Mouse (Mus musculus): ENCODE results near the gene Lexm.

DNA sequence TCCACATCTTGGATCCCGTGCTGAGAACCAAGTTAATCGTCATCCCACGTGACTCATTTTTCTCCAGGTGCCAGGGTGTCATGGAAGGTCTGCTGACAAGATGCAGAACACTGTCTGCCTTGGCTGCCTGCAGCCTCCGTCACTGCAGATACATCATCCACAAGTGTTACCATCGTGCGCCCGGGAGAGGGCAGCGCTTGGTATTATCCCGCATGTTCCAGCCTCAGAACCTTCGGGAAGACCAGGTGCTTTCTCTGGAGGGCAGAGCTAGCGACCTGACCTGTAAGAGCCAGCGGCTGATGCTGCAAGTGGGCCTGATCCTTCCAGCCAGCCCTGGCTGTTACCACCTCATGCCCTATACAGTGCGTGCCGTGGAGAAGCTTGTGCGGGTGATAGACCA lies 36.0 kb upstream of the Lexm start:
- no peak for TF ChIP-seq CTCF (conservative IDR thresholded peaks at IDR 0.05; ENCODE audit: insufficient read depth, insufficient read length, low read depth, low read length)
- no peak for TF ChIP-seq POLR2A (IDR thresholded peaks at IDR 0.05; ENCODE audit: low read depth, low read length)
